Mouse (Mus musculus) neural tube, embryonic 13.5 days (tissue): Measurements from ENCODE around the gene Ctdsp2. TPM values are rescaled to one million over a fixed set of nuclear protein-coding genes. Genes with fewer than 3 reads are reported as not detected.

Experiments
- ATAC-seq: fragments of 200-750 bp; cut with Nextera tagmentation; 2 replicates; pipeline ENCODE4 v1.8.0; 2017; ENCODE audit warnings: low read depth, mild to moderate bottlenecking, moderate TSS enrichment, moderate library complexity
- H3K27ac ChIP-seq: fragments of 300-500 bp; sonication (generic); replicated peaks from 2 replicates; pipeline ENCODE4 v1.5.1; 2015; ENCODE audit warnings: moderate library complexity, mild to moderate bottlenecking, inconsistent platforms
- H3K27me3 ChIP-seq: fragments of 300-500 bp; sonication (generic); 2 replicates; pipeline ENCODE4 v1.6.1; 2015; ENCODE audit warnings: mild to moderate bottlenecking, inconsistent platforms
- H3K36me3 ChIP-seq: fragments of 300-500 bp; sonication (generic); 2 replicates; pipeline ENCODE4 v1.6.1; 2015; ENCODE audit warnings: mild to moderate bottlenecking, inconsistent platforms
- H3K4me1 ChIP-seq: fragments of 300-500 bp; sonication (generic); replicated peaks from 2 replicates; pipeline ENCODE4 v1.6.1; 2015; ENCODE audit warnings: inconsistent platforms
- H3K4me2 ChIP-seq: fragments of 300-500 bp; sonication (generic); 2 replicates; pipeline ENCODE4 v1.6.1; 2015; ENCODE audit warnings: inconsistent platforms, mild to moderate bottlenecking, moderate library complexity
- H3K4me3 ChIP-seq: fragments of 300-500 bp; sonication (generic); 2 replicates; pipeline ENCODE4 v1.5.1; 2015; ENCODE audit warnings: mild to moderate bottlenecking, inconsistent platforms
- H3K9ac ChIP-seq: fragments of 300-500 bp; sonication (generic); 2 replicates; pipeline ENCODE4 v1.6.1; 2015; ENCODE audit warnings: moderate library complexity, mild to moderate bottlenecking, inconsistent platforms
- H3K9me3 ChIP-seq: fragments of 300-500 bp; sonication (generic); 2 replicates; pipeline ENCODE4 v1.6.1; 2016; ENCODE audit warnings: inconsistent platforms
- WGBS: fragments of 180-500 bp; shearing (Covaris S2); methylation state at CpG from one replicate; pipeline ENCODE4 v1.1.7; 2015; 5-methylcytosine and 5-hydroxymethylcytosine counted together
- polyA plus RNA-seq: library from polyadenylated mRNA; unstranded; fragments of >200 nt; fragmentation: Nextera tagmentation; extraction: Ambion mirVana; gene quantifications from 2 replicates; pipeline ENCODE4 v1.2.1, GENCODE M21; 2015

Ctdsp2 gene
- 21.9 and 26.9 TPM in 2 replicates for polyA plus RNA-seq

- H3K9me3 ChIP-seq = no peaks in the 10 kb centered on the region
- H3K36me3 ChIP-seq = no peaks in the 10 kb centered on the region
- peaks cover 15% of the 10 kb centered on the region for H3K27me3 ChIP-seq
- under 1% methylated on average over 46 of the region's 56 CpGs for WGBS
- peak; percentile 91 for ATAC-seq
- H3K4me2 ChIP-seq = peak within 1 kb of the TSS; percentile 69
- H3K27ac ChIP-seq = peak within 1 kb of the TSS; percentile 100
- peak within 1 kb of the TSS; percentile 98 for H3K9ac ChIP-seq
- H3K4me3 ChIP-seq = peak within 1 kb of the TSS; percentile 95
- H3K4me1 ChIP-seq = peaks cover 45% of the 10 kb centered on the region
Measured at GRCm38 (mm10) chr10:126978277-126978994, at the start of gene Ctdsp2. TSS of gene Ctdsp2 (plus strand) at chr10:126978717.

- Histone ChIP-seq H3K9ac (peak overlapping the region; percentile 77), H3K4me2 (peak overlapping the region; percentile 82), H3K4me3 (peak overlapping the region; percentile 55), H3K27me3 (peaks cover 29% of the 10 kb centered on the region), H3K4me1 (peaks cover 61% of the 10 kb centered on the region), H3K36me3 (no peaks in the 10 kb centered on the region), H3K9me3 (no peaks in the 10 kb centered on the region), H3K27ac (peak overlapping the region; percentile 86)
- 17% methylated on average over 12 of the region's 12 CpGs for WGBS
- no peak for ATAC-seq
Measured at GRCm38 (mm10) chr10:126928819-126929206, 49.7 kb upstream of the Ctdsp2 start.

GRCm38 (mm10) chr10:126929543-126929942 is 49.0 kb upstream of the Ctdsp2 start:
- Histone ChIP-seq H3K9me3 (no peaks in the 10 kb centered on the region), H3K9ac (no peak overlapping the region), H3K4me1 (peaks cover 61% of the 10 kb centered on the region), H3K36me3 (no peaks in the 10 kb centered on the region), H3K27me3 (peaks cover 29% of the 10 kb centered on the region), H3K27ac (peak overlapping the region; percentile 86), H3K4me2 (peak overlapping the region; percentile 82), H3K4me3 (no peak overlapping the region)
- ATAC-seq = peak; percentile 12; the same call in 1 of the 2 replicates
- WGBS = 40% methylated on average over 3 of the region's 3 CpGs

GRCm38 (mm10) chr10:126930270-126931121 is 48.0 kb upstream of the Ctdsp2 start:
- H3K27ac ChIP-seq = peak overlapping the region; percentile 86
- peaks cover 29% of the 10 kb centered on the region for H3K27me3 ChIP-seq
- WGBS = 34% methylated on average over 15 of the region's 15 CpGs
- peak overlapping the region; percentile 20 for H3K4me2 ChIP-seq
- H3K36me3 ChIP-seq = no peaks in the 10 kb centered on the region
- no peak for ATAC-seq
- H3K4me1 ChIP-seq = peaks cover 66% of the 10 kb centered on the region
- H3K9me3 ChIP-seq = no peaks in the 10 kb centered on the region
- H3K9ac ChIP-seq = peak overlapping the region; percentile 57
- no peak overlapping the region for H3K4me3 ChIP-seq

GRCm38 (mm10) chr10:126931123-126931759 is 47.3 kb upstream of the Ctdsp2 start:
- H3K4me1 ChIP-seq = peaks cover 64% of the 10 kb centered on the region
- H3K27ac ChIP-seq = peak overlapping the region; percentile 86

GRCm38 (mm10) chr10:126931760-126932139 is 46.8 kb upstream of the Ctdsp2 start:
- Histone ChIP-seq H3K9me3 (no peaks in the 10 kb centered on the region), H3K4me1 (peaks cover 58% of the 10 kb centered on the region), H3K27ac (peak overlapping the region; percentile 86), H3K4me3 (no peak overlapping the region), H3K27me3 (peaks cover 22% of the 10 kb centered on the region), H3K4me2 (no peak overlapping the region), H3K9ac (no peak overlapping the region), H3K36me3 (no peaks in the 10 kb centered on the region)
- no peak for ATAC-seq

More at GRCm38 (mm10) chr10:126931123-126931759, 47.3 kb upstream of the Ctdsp2 start:
- H3K9me3 ChIP-seq = no peaks in the 10 kb centered on the region
- H3K36me3 ChIP-seq = no peaks in the 10 kb centered on the region
- no peak overlapping the region for H3K9ac ChIP-seq
- H3K4me3 ChIP-seq = no peak overlapping the region
- WGBS = 71% methylated on average over 8 of the region's 8 CpGs
- peaks cover 22% of the 10 kb centered on the region for H3K27me3 ChIP-seq
- H3K4me2 ChIP-seq = no peak overlapping the region
- ATAC-seq = no peak

GRCm38 (mm10) chr10:126934561-126934960 is 44.0 kb upstream of the Ctdsp2 start:
- peaks cover 2% of the 10 kb centered on the region; the same call in 1 of the 2 replicates for H3K27me3 ChIP-seq
- H3K9ac ChIP-seq = no peak overlapping the region
- H3K4me2 ChIP-seq = no peak overlapping the region
- 0 out of 2 replicates have a peak overlapping the region, but pooled peaks have one; percentile 42 for H3K27ac ChIP-seq
- 92% methylated on average over 13 of the region's 13 CpGs for WGBS
- ATAC-seq = no peak
- H3K36me3 ChIP-seq = no peaks in the 10 kb centered on the region
- no peak overlapping the region for H3K4me3 ChIP-seq
- H3K4me1 ChIP-seq = peaks cover 30% of the 10 kb centered on the region
- no peaks in the 10 kb centered on the region for H3K9me3 ChIP-seq

- Histone ChIP-seq H3K36me3 (no peaks in the 10 kb centered on the region), H3K27ac (peak overlapping the region; percentile 42), H3K4me1 (peaks cover 25% of the 10 kb centered on the region), H3K4me3 (no peak overlapping the region), H3K4me2 (no peak overlapping the region), H3K9me3 (no peaks in the 10 kb centered on the region), H3K27me3 (no peaks in the 10 kb centered on the region), H3K9ac (0 out of 2 replicates have a peak overlapping the region, but pooled peaks have one; percentile 31)
- WGBS = 76% methylated on average over 8 of the region's 8 CpGs
- ATAC-seq = no peak
Measured at GRCm38 (mm10) chr10:126935121-126935520, 43.4 kb upstream of the Ctdsp2 start.

- Histone ChIP-seq H3K9ac (0 out of 2 replicates have a peak overlapping the region, but pooled peaks have one; percentile 31), H3K4me1 (peaks cover 18% of the 10 kb centered on the region), H3K9me3 (no peaks in the 10 kb centered on the region), H3K27me3 (0 out of 2 replicates have a peak, but pooled peaks cover under 1% of the 10 kb centered on the region), H3K36me3 (no peaks in the 10 kb centered on the region), H3K4me3 (no peak overlapping the region), H3K27ac (peak overlapping the region; percentile 42), H3K4me2 (no peak overlapping the region)
- ATAC-seq = no peak; the same call in 1 of the 2 replicates
- 61% methylated on average over 18 of the region's 18 CpGs for WGBS
Measured at GRCm38 (mm10) chr10:126935556-126936381, 42.7 kb upstream of the Ctdsp2 start.

DNA sequence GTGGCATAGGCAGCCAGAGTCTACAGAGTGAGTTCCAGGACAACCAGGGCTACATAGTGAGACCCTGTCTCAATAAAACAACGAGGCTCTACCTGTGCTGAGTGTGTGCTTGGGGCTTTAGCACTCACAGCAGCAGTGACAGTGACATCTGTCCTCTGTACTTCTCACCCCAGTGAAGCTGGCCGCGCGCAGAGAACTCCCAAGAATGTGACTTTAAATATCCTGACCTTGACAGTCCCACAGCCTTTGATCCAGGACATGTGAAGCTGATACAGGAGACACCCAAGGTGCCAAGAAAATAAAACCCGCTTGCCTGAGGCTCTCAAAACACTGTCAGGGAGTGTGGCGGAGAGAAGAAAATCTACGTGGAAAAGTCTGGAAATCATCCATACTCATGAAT is 37.6 kb upstream of the Ctdsp2 start:
- ATAC-seq = no peak
- Histone ChIP-seq H3K4me2 (no peak overlapping the region), H3K9me3 (peaks cover 5% of the 10 kb centered on the region; the same call in 1 of the 2 replicates), H3K27ac (no peak overlapping the region), H3K4me3 (no peak overlapping the region), H3K27me3 (peaks cover 3% of the 10 kb centered on the region; the same call in 1 of the 2 replicates), H3K36me3 (no peaks in the 10 kb centered on the region), H3K9ac (no peak overlapping the region), H3K4me1 (no peaks in the 10 kb centered on the region)
- 75% methylated on average over 7 of the region's 7 CpGs for WGBS

GRCm38 (mm10) chr10:126945531-126945930 is 33.0 kb upstream of the Ctdsp2 start:
- ATAC-seq = no peak
- peaks cover 8% of the 10 kb centered on the region for H3K27me3 ChIP-seq
- no peaks in the 10 kb centered on the region for H3K36me3 ChIP-seq
- H3K4me2 ChIP-seq = no peak overlapping the region
- no peak overlapping the region for H3K9ac ChIP-seq
- H3K4me3 ChIP-seq = no peak overlapping the region
- peaks cover 6% of the 10 kb centered on the region; the same call in 1 of the 2 replicates for H3K9me3 ChIP-seq
- 96% methylated on average over 5 of the region's 5 CpGs for WGBS
- no peak overlapping the region for H3K27ac ChIP-seq
- H3K4me1 ChIP-seq = no peaks in the 10 kb centered on the region
